Mouse (Mus musculus): Measurements from ENCODE around the gene Klrb1.

DNA sequence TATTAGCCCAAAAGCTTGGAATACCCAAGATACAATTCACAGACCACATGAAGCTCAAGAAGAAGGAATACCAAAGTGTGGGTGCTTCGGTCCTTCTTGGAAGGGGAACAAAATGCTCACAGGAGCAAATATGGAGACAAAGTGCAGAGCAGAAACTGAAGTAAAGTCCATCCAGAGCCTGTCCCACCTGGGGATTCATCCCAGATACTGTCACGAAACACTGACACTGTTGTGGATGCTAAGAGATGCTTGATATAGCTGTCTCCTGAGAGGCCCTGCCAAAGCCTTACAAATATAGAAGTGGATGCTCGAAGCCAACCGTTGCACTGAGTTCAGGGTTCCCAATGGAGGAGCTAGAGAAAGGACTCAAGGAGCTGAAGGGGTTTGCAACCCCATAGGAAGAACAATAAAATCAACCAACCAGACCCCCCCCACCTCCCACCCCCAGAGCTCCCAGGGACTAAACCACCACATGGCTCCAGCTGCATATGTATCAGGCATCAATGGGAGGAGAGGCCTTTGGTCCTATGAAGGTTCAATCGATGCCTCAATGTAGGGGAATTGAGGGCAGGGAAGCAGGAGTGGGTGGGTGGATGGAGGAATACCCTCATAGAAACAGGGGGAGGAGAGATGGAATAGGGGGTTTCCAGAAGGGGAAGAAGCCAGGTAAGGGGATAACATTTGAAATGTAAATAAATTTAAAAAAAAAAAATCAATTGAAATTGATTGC lies 36.5 kb upstream of the Klrb1 start:
- TF ChIP-seq CTCF (IDR thresholded peaks at IDR 0.05; ENCODE audit: borderline replicate concordance, insufficient read depth, low read length) (no peak), POLR2A (IDR thresholded peaks at IDR 0.05; ENCODE audit: low read depth, low read length) (no peak)

Data from embryonic fibroblast, embryonic 13.5 days (primary cell).